Mouse (Mus musculus) adipose tissue, adult 10 weeks (tissue): Measurements from ENCODE around the gene Klhl5. TPM values are rescaled to one million over a fixed set of nuclear protein-coding genes. Genes with fewer than 3 reads are reported as not detected.

ENCODE experiments used
- polyA plus RNA-seq: library from polyadenylated mRNA; stranded (reverse); fragments of 350-450 nt; fragmentation: Illumina TruSeq; extraction: RNeasy Lipid Tissue Mini Kit (QIAGEN cat#74804); gene quantifications from one replicate; pipeline ENCODE4 v1.2.3, GENCODE M21; 2014; ENCODE audit warnings: low read depth, low replicate concordance

The Klhl5 gene
- polyA plus RNA-seq: 43.6 TPM

DNA sequence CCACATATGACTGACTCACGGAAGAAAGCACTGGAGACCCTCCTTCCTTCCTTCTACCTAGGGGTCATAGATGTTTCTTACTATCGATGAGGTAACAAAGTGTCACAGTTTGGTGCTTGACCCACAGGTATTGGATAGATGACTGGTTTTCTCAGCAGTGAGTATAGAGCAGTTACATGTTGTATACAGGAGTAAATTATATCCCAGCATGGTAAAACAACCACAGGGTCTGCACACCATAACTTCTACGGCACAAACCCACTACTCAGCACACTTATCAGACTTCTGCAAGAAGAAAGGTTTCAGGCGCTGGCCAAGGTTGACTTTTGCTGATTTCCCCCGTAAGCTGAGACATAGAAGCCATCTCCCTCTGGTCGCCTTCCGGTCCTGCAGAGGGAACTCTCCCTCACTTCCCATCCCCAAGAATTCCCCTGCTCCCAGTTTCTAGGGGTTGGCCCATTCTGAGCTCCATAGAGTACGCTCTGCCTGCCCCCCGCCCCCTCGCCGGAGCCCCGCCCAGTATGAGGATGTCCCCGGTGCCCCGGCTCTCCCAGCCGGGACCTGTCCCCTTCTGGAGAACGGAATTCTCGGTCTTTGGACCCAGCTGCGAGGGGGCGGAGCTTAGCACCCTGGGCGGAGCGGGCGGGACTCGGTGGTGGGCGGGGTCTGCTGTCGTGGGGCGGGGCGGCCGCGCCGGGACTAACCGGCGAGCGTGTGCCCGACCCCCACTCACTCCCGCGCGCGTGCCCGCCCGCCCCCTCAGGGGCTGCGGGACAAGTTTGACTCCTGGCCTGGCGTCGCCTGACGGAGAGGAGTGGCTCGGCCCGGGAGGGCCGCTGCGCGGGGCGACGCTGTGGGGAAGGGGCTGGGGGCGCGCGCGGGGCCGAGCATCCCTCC lies at the start of gene Klhl5:
Gene Klhl5 (plus strand): TSS at position 664 of the 897 bp plus-strand sequence.

DNA sequence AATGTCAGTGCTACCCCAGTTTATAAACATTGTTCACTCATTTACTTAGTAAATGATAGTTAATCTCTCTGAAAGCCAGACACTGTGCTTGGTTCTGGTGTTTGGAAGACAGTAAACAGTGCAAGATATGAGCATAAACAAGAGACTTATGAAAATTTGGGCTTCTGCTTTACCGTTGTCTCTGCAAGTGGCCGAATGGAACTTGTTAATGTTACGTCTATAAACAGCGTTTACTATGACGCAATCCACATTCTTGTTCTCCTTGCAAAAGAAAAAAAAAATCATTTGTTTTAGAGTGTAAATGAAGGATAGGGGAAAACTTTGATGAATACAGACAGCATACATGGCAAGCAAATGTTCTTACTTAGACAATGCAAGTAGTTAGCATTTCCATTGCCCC lies 15.4 kb upstream of the Klhl5 start, which contains the start of gene Tmem156:
Gene Tmem156 (minus strand): TSS at position 212 of the 400 bp plus-strand sequence.

DNA sequence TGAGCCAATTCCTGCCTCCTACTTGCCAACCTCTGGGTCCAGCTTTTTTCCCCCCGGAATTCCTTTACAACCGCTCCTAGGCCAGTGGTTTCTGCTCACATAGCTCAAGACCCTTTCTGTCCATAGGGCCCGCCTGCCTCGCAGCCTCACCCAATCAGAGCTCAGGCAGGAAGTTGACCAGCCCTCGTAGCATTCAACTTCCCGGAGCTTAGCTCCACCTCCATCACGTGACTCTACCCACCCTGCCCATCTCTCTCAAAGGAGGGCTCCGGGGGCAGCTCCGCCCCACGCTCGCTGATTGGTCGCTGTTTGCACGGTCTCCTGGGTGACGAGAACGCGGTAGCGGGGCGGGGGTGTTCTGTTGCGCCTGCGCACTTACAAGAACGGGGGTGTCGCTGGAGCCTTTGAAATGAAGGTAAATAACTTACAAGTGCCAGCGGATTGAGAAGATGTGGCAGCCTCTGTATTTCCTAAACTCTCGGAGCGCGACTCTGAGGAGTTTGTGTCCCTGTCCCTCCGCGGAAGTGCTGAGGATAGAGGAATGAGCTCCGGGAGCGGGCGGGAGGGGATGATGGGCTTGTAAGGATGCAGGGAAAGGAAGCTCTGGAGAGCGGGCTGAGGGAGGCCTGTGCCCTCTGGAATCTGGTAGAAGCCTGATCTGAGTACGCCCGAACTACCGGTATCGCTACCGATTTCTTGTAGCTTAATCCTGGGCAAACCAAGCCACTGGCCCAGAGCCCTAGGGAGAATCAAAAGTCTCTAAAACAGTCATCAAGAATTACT lies 92.2 kb downstream of the Klhl5 start, which contains the start of gene Wdr19:
Gene Wdr19 (plus strand): TSS at position 351 of the 783 bp plus-strand sequence.

Other genes starting within 250 kb of the Klhl5 start
- 3.2 TPM for gene Tlr1, start 174.0 kb upstream of the Klhl5 start, polyA plus RNA-seq
- gene Tlr6, start 147.4 kb upstream of the Klhl5 start, polyA plus RNA-seq: 0.99 TPM
- 32.2 TPM for gene Fam114a1, start 137.5 kb upstream of the Klhl5 start, polyA plus RNA-seq
- gene Tmem156, start 15.4 kb upstream of the Klhl5 start, polyA plus RNA-seq: 0.88 TPM
- 11.1 TPM for gene Wdr19, start 92.2 kb downstream of the Klhl5 start, polyA plus RNA-seq
- 23.0 TPM for gene Rfc1, start 228.1 kb downstream of the Klhl5 start, polyA plus RNA-seq
- 12.4 TPM for gene Klb, start 240.8 kb downstream of the Klhl5 start, polyA plus RNA-seq